In the genomic region with DNA sequence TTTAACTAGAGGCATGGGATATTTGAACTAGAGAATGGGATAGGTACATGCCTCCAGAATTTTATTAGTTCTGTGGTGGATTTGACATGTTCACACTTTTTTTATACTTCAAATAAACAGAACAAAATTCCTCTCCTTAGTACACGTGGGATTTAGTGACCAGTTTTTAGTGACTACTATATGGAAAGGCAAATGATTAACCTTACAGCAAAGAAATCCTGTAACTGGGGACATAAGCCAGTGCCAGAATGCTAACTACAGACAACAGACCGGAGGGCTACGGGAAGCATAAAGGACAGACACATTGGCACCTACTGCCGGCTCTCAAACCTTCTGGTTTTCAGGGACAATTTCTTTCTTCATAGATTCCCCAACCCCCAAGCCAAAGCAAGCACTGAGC, we compare ENCODE assay signal across 14 mouse cellular contexts.
"Had no signal": no experiment of that assay in that cellular context is flagged by ENCODE, and none has a peak within 500 bp of the region (broad histone marks: within the 10 kb centered on the region; RNA-seq: fewer than 3 reads in every experiment).

No protein-coding gene starts in this region.

- ATAC-seq: hindbrain, embryonic 16.5 days; inflammation-experienced regulatory T-cells, adult 6 months; midbrain, embryonic 13.5 days had no signal

- DNase-seq: kidney, adult 2 months; kidney, postnatal 10 days; kidney, postnatal 4 days; lung, adult 18-20 months; right cerebral cortex, adult 18-20 months; right cerebral cortex, postnatal 25 days; thymus, adult 18-20 months; thymus, postnatal 25 days had no signal

- H3K36me3 ChIP-seq: limb, embryonic 12.5 days; midbrain, embryonic 13.5 days; neural tube, embryonic 15.5 days had no signal

- H3K9me3 ChIP-seq: limb, embryonic 12.5 days; midbrain, embryonic 13.5 days; neural tube, embryonic 15.5 days had no signal

- H3K4me2 ChIP-seq: limb, embryonic 12.5 days; midbrain, embryonic 13.5 days; neural tube, embryonic 15.5 days had no signal

- H3K27ac ChIP-seq: layer of hippocampus, adult 2 months; limb, embryonic 12.5 days; midbrain, embryonic 13.5 days; neural tube, embryonic 15.5 days had no signal

- H3K9ac ChIP-seq: limb, embryonic 12.5 days; midbrain, embryonic 13.5 days; neural tube, embryonic 15.5 days had no signal

- H3K4me3 ChIP-seq: layer of hippocampus, adult 2 months; limb, embryonic 12.5 days; midbrain, embryonic 13.5 days; neural tube, embryonic 15.5 days had no signal

- H3K4me1 ChIP-seq: midbrain, embryonic 13.5 days had no signal

- H3K27me3 ChIP-seq: limb, embryonic 12.5 days; midbrain, embryonic 13.5 days; neural tube, embryonic 15.5 days had no signal
